Mouse (Mus musculus): Measurements from ENCODE around the gene Slc35g3. TPM values are rescaled to one million over a fixed set of nuclear protein-coding genes. Genes with fewer than 3 reads are reported as not detected.

Slc35g3 gene
- polyA plus RNA-seq, 1 experiment from 2014 or later = not detected

DNA sequence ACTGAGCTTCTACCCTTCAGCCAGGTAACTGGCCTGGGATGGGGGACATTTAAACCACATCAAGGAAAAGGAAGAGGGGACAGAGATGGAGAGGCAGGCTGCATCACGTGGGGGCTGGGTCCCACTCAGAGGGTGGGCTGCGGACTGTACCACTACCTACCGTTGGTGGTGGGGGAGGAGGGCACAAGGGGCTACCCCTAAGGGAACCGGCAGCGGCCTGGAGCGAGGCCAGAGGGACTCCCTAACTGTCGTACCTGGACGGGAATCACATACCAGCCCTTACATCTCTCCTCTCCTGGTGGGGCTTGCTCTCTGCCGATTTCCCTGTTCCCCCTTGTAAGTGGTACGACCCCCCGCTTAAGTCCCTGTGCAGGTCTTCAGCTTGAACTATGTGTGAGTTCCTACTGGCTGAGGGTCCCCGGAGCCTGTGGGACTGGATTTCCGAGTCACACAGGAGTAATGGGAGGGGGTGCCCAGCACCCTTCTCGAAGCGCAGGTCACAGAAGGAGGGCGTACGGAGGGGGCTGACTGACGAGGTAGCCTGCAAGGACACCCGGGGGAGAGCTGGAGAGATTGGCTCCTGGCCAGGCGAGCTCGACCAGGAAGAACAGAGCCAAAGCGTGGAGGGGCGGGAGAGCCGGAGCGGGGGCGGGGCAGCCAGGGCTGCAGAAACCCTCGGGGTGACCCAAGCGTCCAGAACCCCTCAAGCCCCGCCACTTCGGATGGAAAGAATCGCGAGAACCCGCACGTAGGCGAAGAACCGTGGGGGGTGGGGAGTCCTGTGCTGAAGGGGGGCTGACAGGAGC is 38.8 kb upstream of the Slc35g3 start:
- WGBS = under 1% methylated on average over 36 of the region's 36 CpGs
- H3K9ac ChIP-seq = peak overlapping the region; percentile 79
- peak; percentile 57 for ATAC-seq (ENCODE audit: insufficient number of reproducible peaks, insufficient read depth, low FRiP score, low TSS enrichment, low read depth)
- H3K4me2 ChIP-seq = peak overlapping the region; percentile 98
- H3K27ac ChIP-seq = peak overlapping the region; percentile 75
- peaks cover 63% of the 10 kb centered on the region for H3K27me3 ChIP-seq
- peaks cover 71% of the 10 kb centered on the region for H3K4me1 ChIP-seq
- no peaks in the 10 kb centered on the region for H3K9me3 ChIP-seq
- no peaks in the 10 kb centered on the region; the same call in 1 of the 2 replicates for H3K36me3 ChIP-seq
- H3K4me3 ChIP-seq = peak overlapping the region; percentile 56

DNA sequence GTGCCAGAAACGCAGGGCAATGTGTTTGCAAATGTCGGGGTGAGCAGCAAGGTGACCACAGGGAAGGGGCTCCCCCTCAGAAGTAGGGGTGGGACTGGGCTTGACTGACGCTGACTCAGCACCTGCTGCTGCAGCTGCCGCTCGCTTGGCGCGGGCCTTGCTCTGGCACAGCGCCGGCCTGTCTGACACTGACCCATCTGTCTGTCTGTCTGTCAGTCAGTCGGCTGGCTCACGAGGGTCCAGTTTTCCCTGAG is 38.3 kb upstream of the Slc35g3 start:
- H3K27me3 ChIP-seq = peaks cover 63% of the 10 kb centered on the region
- 1% methylated on average over 11 of the region's 11 CpGs for WGBS
- peak overlapping the region; percentile 98 for H3K4me2 ChIP-seq
- peak overlapping the region; percentile 56 for H3K4me3 ChIP-seq
- H3K9ac ChIP-seq = peak overlapping the region; percentile 79
- no peak overlapping the region for H3K27ac ChIP-seq
- no peak for ATAC-seq (ENCODE audit: insufficient number of reproducible peaks, insufficient read depth, low FRiP score, low TSS enrichment, low read depth)
- no peaks in the 10 kb centered on the region for H3K9me3 ChIP-seq
- no peaks in the 10 kb centered on the region; the same call in 1 of the 2 replicates for H3K36me3 ChIP-seq
- peaks cover 68% of the 10 kb centered on the region for H3K4me1 ChIP-seq

DNA sequence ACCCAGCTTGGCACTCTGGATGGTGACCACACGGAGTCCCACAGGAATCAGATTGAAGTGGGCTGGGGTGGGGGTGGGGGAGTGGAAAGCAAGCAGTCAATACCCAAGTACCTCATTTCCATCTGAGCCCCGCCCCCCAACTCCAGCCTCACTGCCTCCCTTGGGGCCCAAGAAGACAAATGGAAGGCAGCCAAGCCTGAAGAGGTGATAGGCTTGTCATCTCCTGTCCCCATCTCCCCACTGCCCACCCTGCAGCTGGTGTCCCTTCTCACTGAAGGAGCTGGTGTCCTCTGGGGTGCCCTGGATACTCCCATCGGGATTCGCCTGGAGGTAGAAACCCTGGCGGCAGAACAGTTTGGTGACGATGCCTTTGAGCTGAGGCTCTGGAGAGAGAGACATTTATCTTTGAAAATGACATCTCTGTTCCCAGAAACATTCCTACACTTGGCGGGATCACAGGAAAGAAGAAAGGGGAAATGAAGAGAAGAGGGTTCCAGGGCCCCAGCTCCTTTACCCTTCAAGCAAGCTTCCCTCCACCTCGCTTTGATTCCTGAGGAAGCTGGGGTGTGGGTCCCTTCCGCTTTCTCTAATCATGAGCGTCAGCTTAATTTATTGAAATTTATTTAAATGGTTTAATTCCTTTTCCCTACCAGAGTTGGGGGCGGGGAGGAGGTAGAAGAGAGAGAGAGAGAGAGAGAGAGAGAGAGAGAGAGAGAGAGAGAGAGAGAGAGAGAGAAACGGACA is 37.8 kb upstream of the Slc35g3 start:
- WGBS = 21% methylated on average over 12 of the region's 12 CpGs
- H3K36me3 ChIP-seq = no peaks in the 10 kb centered on the region; the same call in 1 of the 2 replicates
- peak overlapping the region; percentile 40 for H3K27ac ChIP-seq
- H3K9me3 ChIP-seq = no peaks in the 10 kb centered on the region
- 0 out of 2 replicates have a peak overlapping the region, but pooled peaks have one; percentile 8 for H3K9ac ChIP-seq
- peaks cover 63% of the 10 kb centered on the region for H3K4me1 ChIP-seq
- ATAC-seq (ENCODE audit: insufficient number of reproducible peaks, insufficient read depth, low FRiP score, low TSS enrichment, low read depth) = no peak
- H3K27me3 ChIP-seq = peaks cover 62% of the 10 kb centered on the region
- H3K4me2 ChIP-seq = peak overlapping the region; percentile 98
- peak overlapping the region; percentile 56 for H3K4me3 ChIP-seq

GRCm38 (mm10) chr11:69797924-69798323 is 36.2 kb upstream of the Slc35g3 start:
- H3K4me1 ChIP-seq = peaks cover 47% of the 10 kb centered on the region

DNA sequence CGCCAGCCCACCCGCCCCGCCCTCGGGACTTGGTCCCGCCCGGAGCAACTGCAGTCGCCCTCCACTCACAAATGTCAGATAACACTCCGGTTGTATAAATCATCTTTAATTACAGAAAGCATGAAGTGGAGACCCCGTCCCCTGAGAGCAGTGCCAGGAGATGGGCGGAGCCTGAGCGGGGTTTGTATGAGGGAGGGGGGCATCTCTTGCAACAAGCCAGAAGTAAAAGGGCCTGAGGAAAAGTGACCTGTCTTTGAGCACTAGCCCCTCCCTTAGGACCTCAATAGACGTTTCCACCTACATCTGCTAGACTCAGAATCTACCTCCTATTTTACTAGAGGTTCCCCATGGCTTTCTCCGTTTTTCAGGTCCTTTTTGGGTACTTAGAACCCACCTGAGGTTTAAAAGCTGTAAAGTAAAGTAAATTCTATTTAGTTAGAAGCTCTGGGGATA is 34.2 kb upstream of the Slc35g3 start:
- 2% methylated on average over 13 of the region's 13 CpGs for WGBS

More at GRCm38 (mm10) chr11:69797924-69798323, 36.2 kb upstream of the Slc35g3 start:
- ATAC-seq (ENCODE audit: insufficient number of reproducible peaks, insufficient read depth, low FRiP score, low TSS enrichment, low read depth) = no peak
- no peaks in the 10 kb centered on the region for H3K9me3 ChIP-seq
- WGBS = 70% methylated on average over 7 of the region's 7 CpGs
- no peak overlapping the region for H3K4me2 ChIP-seq
- no peak overlapping the region for H3K4me3 ChIP-seq
- no peak overlapping the region for H3K9ac ChIP-seq
- no peak overlapping the region for H3K27ac ChIP-seq
- no peaks in the 10 kb centered on the region; the same call in 1 of the 2 replicates for H3K36me3 ChIP-seq
- peaks cover 70% of the 10 kb centered on the region for H3K27me3 ChIP-seq

DNA sequence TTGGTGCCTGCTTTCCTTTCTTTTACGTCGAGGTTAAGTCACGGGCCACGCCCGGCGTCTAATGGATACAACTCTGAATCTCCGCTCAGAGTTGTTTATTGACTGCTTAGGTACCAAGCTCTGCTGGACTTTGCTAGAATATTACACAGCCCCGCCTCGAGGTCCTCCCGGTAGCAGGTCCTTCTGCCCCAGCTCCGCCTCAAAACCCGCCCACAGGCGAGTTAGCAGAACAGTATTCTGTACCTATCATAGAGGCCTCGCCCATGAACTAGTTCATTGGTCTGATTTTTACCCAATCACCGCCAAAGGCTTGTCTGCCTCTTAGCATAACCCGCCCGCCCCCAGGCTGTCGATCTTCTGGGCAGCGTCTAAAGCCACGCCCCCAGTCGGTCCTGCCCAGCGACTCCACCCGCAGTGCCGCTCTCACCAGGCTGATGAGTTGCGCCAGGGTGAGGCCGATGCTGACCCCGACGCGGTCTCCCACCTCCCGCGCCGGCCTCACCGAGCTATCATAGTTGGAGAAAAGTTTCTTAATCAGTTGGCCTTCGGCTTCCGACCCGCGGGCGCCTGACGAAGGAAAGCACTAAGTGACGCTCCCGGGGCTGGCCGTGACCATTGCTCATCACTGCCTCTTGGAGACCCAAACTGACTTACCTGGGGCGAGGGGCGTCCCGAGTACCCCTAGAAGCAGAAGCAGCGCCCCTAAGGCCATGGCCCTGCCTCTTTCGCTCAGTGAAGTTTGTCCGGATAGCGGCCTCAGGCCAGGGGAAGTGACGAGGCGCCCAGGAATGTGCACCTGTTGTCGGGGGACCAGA is 33.6 kb upstream of the Slc35g3 start, which contains the start of gene Chrnb1:
Gene Chrnb1, minus strand, starts transcription at position 776 of the 815 bp plus-strand sequence.
- H3K27ac ChIP-seq = no peak within 1 kb of the TSS; the same call in 1 of the 2 replicates
- peak within 1 kb of the TSS; percentile 61 for H3K9ac ChIP-seq
- peak within 1 kb of the TSS; percentile 48 for H3K4me3 ChIP-seq
- H3K4me2 ChIP-seq = peak within 1 kb of the TSS; percentile 94
- H3K9me3 ChIP-seq = no peaks in the 10 kb centered on the region
- peaks cover 58% of the 10 kb centered on the region for H3K27me3 ChIP-seq
- no peaks in the 10 kb centered on the region; the same call in 1 of the 2 replicates for H3K36me3 ChIP-seq
- peaks cover 21% of the 10 kb centered on the region for H3K4me1 ChIP-seq
- 3% methylated on average over 52 of the region's 52 CpGs for WGBS
- ATAC-seq (ENCODE audit: insufficient number of reproducible peaks, insufficient read depth, low FRiP score, low TSS enrichment, low read depth) = peak; percentile 92

More for the DNA sequence above, 34.2 kb upstream of the Slc35g3 start:
- Histone ChIP-seq H3K27ac (no peak overlapping the region), H3K27me3 (peaks cover 58% of the 10 kb centered on the region), H3K4me2 (peak overlapping the region; percentile 94), H3K36me3 (no peaks in the 10 kb centered on the region; the same call in 1 of the 2 replicates), H3K4me3 (peak overlapping the region; percentile 48), H3K9ac (peak overlapping the region; percentile 61), H3K9me3 (no peaks in the 10 kb centered on the region), H3K4me1 (peaks cover 28% of the 10 kb centered on the region)
- no peak for ATAC-seq (ENCODE audit: insufficient number of reproducible peaks, insufficient read depth, low FRiP score, low TSS enrichment, low read depth)

DNA sequence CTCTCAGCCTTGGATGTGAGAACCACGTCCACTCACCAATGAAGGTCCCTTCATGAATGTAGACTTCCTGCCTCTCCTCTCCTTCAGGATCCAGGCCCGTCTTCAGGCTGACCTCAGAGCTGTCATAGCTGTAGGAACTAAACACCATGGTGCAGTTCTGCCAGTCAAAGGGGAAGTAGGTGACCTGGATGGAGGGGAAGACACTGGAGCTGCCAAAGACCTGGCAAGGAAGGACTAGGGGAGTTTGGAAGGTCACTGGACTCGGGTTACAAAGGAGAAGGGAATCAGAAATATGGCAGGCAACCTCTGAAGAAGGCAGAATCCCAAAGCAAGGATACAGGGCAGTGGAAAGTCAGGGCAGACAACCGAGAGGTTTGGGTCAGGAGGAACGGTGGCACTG is 31.7 kb upstream of the Slc35g3 start:
- no peak overlapping the region for H3K4me3 ChIP-seq
- no peak overlapping the region for H3K27ac ChIP-seq
- no peaks in the 10 kb centered on the region for H3K9me3 ChIP-seq
- WGBS = 64% methylated on average over 5 of the region's 5 CpGs
- H3K36me3 ChIP-seq = no peaks in the 10 kb centered on the region; the same call in 1 of the 2 replicates
- H3K4me1 ChIP-seq = 0 out of 2 replicates have a peak, but pooled peaks cover 7% of the 10 kb centered on the region
- H3K9ac ChIP-seq = no peak overlapping the region
- peaks cover 53% of the 10 kb centered on the region for H3K27me3 ChIP-seq
- no peak overlapping the region for H3K4me2 ChIP-seq
- no peak for ATAC-seq (ENCODE audit: insufficient number of reproducible peaks, insufficient read depth, low FRiP score, low TSS enrichment, low read depth)

GRCm38 (mm10) chr11:69791420-69791819 is 29.7 kb upstream of the Slc35g3 start:
- Histone ChIP-seq H3K4me3 (no peak overlapping the region), H3K9ac (no peak overlapping the region), H3K9me3 (no peaks in the 10 kb centered on the region), H3K4me2 (no peak overlapping the region), H3K27me3 (peaks cover 33% of the 10 kb centered on the region), H3K27ac (no peak overlapping the region), H3K36me3 (no peaks in the 10 kb centered on the region), H3K4me1 (0 out of 2 replicates have a peak, but pooled peaks cover 7% of the 10 kb centered on the region)
- WGBS = 72% methylated on average over 5 of the region's 5 CpGs
- ATAC-seq (ENCODE audit: insufficient number of reproducible peaks, insufficient read depth, low FRiP score, low TSS enrichment, low read depth) = no peak

GRCm38 (mm10) chr11:69789431-69789830 is 27.7 kb upstream of the Slc35g3 start:
- no peak overlapping the region for H3K4me2 ChIP-seq
- 41% methylated on average over 5 of the region's 5 CpGs for WGBS
- no peak overlapping the region for H3K4me3 ChIP-seq
- no peak overlapping the region for H3K27ac ChIP-seq
- ATAC-seq (ENCODE audit: insufficient number of reproducible peaks, insufficient read depth, low FRiP score, low TSS enrichment, low read depth) = no peak
- no peaks in the 10 kb centered on the region for H3K4me1 ChIP-seq
- H3K27me3 ChIP-seq = peaks cover 14% of the 10 kb centered on the region
- no peaks in the 10 kb centered on the region for H3K36me3 ChIP-seq
- H3K9ac ChIP-seq = no peak overlapping the region
- H3K9me3 ChIP-seq = no peaks in the 10 kb centered on the region

GRCm38 (mm10) chr11:69787306-69787705 is 25.5 kb upstream of the Slc35g3 start:
- ATAC-seq (ENCODE audit: insufficient number of reproducible peaks, insufficient read depth, low FRiP score, low TSS enrichment, low read depth) = no peak
- Histone ChIP-seq H3K36me3 (no peaks in the 10 kb centered on the region), H3K27me3 (peaks cover under 1% of the 10 kb centered on the region; the same call in 1 of the 2 replicates), H3K4me2 (no peak overlapping the region), H3K4me1 (no peaks in the 10 kb centered on the region), H3K4me3 (no peak overlapping the region), H3K9me3 (no peaks in the 10 kb centered on the region), H3K9ac (no peak overlapping the region), H3K27ac (no peak overlapping the region)
- WGBS = 88% methylated on average over 5 of the region's 5 CpGs

DNA sequence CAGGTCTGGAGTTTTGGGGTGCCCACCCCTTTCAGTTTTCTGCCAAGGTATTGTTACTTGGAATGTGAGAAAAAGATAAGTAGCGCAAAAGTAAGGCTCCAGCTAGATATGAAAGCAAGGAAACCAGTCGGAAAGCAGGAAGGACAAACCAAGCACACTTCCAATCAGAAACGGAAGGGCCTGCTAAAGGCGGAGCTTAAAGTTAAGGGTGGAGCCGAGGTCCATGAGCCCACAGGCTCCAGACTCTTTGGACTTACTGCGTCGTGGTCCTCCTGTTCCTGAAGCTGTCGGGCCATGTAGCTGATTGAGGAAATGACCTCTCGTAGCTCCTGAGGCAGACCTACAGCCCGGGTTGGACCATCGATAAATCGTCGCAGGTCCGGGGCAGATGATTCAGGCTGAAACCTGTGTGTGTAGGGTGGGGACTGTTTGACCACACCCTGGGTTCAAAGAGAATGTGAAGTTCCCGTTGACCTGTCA is 23.1 kb upstream of the Slc35g3 start:
- H3K36me3 ChIP-seq = no peaks in the 10 kb centered on the region
- WGBS = 45% methylated on average over 15 of the region's 15 CpGs

More for the DNA sequence above, 23.1 kb upstream of the Slc35g3 start:
- Histone ChIP-seq H3K9me3 (no peaks in the 10 kb centered on the region), H3K4me2 (peak overlapping the region; percentile 23; the same call in 1 of the 2 replicates), H3K27ac (no peak overlapping the region), H3K9ac (no peak overlapping the region), H3K4me3 (no peak overlapping the region), H3K4me1 (no peaks in the 10 kb centered on the region), H3K27me3 (peaks cover 6% of the 10 kb centered on the region; the same call in 1 of the 2 replicates)
- no peak for ATAC-seq (ENCODE audit: insufficient number of reproducible peaks, insufficient read depth, low FRiP score, low TSS enrichment, low read depth)
